Mouse (Mus musculus) left cerebral cortex, adult 18-20 months (tissue): ENCODE data around the gene Cnpy3. TPM values are rescaled to one million over a fixed set of nuclear protein-coding genes. Genes with fewer than 3 reads are reported as not detected.
"Not testable (repeated sequence)": the region's sequence is repeated elsewhere in the genome, so short reads cannot be mapped to it uniquely, and the experiment has no call there.

Source experiments
- DNase-seq, 2 experiments: peaks; one replicate each; pipeline ENCODE4 v3.0.0; 2021 to 2022; ENCODE audit warnings: low spot score in 2 of 2, mixed read lengths in 1 of 2
- long read RNA-seq, 2 experiments: library from polyadenylated mRNA; stranded (forward); transcript quantifications; one replicate each; pipeline ENCODE4 v2.0.0; 2021
- total RNA-seq, 2 experiments: library from RNA; stranded (reverse); gene quantifications; 2 replicates each; pipeline ENCODE4 v1.2.3; 2021

Cnpy3 gene
- total RNA-seq = 10 to 100 TPM; 65.2 to 67.9 TPM
- long read RNA-seq, experiment 1, transcript Cnpy3-201 (6 exons, 1,908 nt) = major isoform, 114 of 130 reads
- long read RNA-seq, experiment 1, partial matches to known transcripts = 5 of 130 reads
- long read RNA-seq, experiment 1, other reads (novel, unspliced or antisense) = 7 of 130 reads
- long read RNA-seq, experiment 2, transcript Cnpy3-201 (6 exons, 1,908 nt) = major isoform, 92 of 108 reads
- long read RNA-seq, experiment 2, partial matches to known transcripts = 0 of 108 reads
- long read RNA-seq, experiment 2, other reads (novel, unspliced or antisense) = 11 of 108 reads

DNA sequence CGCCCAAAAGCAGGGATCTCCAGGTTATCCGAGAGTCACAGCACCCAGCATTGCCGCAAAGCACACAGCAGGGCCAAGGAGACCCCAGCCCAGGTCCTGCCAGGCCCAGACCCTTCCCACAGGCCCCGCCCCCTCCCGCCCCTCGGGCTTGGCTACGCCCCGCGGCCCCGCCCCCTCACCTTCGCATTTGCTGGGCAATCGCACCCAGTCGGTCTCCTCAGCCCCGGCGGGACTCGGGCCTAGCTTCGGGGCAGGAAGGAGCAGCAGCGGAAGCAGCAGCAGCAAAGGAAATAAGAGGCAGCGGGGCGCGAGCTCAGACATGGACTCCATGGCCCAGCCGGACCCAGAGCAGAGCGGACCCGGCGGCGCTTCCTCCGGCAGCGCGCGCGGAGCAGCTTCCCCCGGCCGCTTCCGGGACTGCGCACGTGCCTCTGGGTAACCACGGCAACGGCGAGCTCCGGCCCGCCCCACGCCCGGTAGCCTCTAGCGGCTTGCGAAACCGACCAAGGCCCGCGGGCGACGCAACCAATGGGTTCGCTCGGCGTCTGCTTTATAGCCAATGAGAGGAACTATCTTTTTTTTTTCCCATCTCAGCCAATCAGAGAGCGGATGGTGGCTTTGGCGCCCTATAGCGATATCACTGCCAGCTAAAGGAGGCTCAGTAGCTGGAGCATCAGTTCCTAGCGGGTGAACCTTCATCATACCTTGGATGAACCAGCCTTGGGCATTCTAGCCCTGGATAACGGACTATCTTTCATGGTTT is at the start of gene Cnpy3:
Gene Cnpy3 (minus strand): TSS at position 421 of the 763 bp plus-strand sequence.
- DNase-seq = peak; percentile 95 to 97

DNA sequence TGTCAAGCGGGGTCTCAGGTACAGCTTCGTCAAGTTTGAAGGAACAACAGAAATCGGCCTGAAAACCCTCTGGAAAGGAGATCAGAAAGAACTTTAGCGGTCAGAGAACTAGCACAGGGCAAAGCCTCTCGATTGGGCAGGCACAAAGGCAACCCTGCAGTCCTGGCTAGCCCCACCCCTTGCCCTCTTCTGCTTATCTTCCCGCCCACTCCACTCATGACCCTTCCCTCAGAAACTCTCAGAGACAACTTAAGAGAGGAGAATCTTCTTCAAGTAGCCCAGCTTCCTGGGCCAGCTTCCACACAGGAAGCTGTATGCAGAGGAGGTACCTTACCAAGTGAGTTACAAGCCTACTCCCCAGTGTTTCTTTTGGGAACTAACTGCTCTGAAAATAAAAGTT is 49.7 kb upstream of the Cnpy3 start:
- no peak for DNase-seq

GRCm38 (mm10) chr17:46799680-46800079 is 47.7 kb upstream of the Cnpy3 start:
- no peak for DNase-seq

GRCm38 (mm10) chr17:46797386-46797785 is 45.4 kb upstream of the Cnpy3 start:
- DNase-seq = no peak

DNA sequence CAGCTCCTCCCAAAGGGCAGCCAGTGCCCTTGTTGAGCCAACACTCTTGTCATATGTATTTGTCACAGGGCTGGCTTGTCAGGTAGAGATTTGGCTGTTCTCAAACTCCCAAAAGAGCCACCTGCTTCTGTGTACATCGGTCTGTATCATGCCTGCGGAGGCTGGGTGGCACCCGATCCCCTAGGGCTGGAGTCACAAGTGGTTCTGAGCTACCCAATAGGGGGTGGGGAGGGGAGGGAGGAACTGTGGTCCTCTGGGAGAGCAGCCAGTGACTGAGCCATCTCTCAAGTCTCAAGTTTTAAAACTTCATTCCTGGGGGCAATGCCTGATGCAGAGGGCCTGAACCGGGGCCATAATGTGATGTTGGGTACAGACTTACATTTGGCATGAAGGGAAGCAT is 44.7 kb upstream of the Cnpy3 start:
- DNase-seq = no peak

DNA sequence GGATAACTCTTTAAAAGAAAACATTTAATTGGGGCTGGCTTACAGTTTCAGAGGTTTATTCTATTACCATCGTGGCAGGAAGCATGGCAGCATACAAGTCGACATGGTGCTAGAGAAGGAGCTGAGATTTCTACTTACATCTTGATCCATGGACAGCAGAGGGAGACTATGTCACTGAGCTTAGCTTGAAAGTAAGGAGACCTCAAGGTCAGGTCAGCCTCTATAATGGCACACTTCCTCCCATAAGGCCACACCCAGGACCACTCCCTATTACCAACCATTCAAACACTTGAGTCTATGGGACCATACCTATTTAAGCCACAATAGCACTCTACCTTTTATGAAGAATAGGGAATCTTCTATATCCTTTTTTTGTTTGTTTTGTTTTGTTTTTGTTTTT is 40.9 kb upstream of the Cnpy3 start:
- no peak for DNase-seq

- DNase-seq = not testable (repeated sequence)
These were observed 36.0 kb upstream of the Cnpy3 start for GRCm38 (mm10) chr17:46787974-46788373.

DNA sequence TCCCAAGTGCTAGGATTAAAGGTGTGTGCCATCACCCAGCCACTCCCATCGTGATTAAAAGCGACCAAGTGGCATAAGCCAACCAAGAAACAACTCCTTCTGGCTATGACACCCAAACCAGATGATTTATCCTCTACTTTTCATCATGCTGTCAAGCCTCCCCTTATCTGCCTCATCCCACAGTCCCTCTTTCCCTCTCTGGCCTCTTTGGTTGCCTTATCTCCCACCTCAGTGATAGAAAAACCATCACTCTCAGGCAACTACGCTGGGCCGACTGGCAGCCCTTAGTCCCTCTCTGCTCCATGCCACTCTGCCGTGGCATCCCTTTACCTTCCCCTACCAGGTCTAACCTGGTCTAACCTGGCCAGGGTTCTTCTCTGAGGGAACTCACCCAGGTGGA is 34.9 kb upstream of the Cnpy3 start:
- no peak for DNase-seq

DNA sequence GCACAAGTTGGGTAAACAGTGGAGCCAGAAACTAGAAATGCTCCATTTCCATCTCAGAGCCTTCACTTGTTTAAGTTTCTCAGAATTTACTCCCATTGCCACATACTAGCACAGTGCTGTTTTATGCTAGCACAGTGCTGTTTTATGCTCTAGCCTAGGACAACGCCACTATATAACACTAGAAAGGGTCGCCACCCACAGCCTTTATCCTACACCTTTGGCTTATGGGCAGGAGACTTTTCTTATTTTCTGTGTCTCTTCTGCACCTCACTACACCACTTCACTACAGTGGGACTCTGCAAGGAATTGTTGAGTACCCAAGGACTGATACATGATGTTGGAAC is 31.2 kb upstream of the Cnpy3 start:
- DNase-seq = no peak

GRCm38 (mm10) chr17:46782341-46783221 is 30.6 kb upstream of the Cnpy3 start, which contains the start of gene Rpl7l1:
Gene Rpl7l1 (minus strand): TSS chr17:46782672.
- DNase-seq = peak; percentile 88 to 92

DNA sequence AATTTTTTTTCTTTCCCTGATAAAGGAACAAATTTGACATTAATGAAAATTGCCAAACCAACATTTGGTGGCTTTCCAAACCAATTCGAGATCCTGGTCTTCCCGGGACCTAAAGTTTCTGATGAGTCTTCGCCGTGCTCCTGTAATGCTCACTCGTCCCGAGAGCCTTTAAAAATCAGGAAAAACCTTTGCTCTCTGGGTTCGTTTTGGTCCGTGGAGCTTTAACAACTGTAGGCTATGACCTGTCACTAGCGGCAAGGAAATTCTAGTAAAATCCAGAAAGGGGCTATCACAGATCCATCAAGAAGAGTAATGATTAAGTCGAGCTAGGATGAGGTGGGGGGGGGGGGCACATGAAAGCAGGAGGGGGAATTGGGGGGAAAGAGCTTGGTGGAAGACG is 29.9 kb upstream of the Cnpy3 start:
- DNase-seq = no peak

- DNase-seq = no peak
These were observed 24.1 kb upstream of the Cnpy3 start for GRCm38 (mm10) chr17:46776087-46776486.

DNA sequence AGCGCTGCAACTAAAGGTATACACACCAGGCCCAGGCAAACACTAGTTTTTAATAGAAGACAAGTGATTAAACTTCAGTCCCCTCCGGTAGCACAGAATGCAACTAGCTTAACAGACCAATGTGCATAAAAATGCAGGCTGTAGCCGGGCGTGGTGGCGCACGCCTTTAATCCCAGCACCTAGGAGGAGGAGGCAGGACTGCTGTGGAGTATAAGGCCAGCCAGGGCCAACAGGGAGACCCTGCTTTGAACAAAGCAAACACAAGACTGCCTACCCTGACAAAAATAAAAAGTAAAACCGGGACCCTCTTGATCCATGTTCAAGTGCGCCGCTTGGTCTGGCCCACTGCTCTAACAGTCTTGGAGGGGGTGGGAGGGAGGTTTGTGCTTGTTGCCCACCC is 23.1 kb upstream of the Cnpy3 start:
- no peak for DNase-seq

DNA sequence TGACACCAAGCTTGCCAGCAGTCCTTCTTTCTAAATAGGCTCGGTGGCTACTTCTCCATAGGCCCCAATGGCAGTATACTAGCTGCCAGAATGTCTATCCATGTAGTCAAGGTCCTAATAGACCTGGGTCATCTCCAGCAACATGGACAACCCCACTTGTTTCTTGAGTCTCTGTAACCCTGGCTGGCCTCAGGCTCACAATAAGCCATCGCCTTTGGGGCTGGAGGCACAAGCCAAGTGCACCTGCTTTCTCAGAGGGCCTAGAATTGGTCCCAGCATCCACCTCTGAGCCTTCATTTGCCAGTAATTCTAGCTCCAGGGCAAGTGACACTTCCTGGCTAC is 22.1 kb upstream of the Cnpy3 start:
- DNase-seq = no peak

- DNase-seq = no peak
These were observed 21.5 kb upstream of the Cnpy3 start for GRCm38 (mm10) chr17:46773278-46774130.

DNA sequence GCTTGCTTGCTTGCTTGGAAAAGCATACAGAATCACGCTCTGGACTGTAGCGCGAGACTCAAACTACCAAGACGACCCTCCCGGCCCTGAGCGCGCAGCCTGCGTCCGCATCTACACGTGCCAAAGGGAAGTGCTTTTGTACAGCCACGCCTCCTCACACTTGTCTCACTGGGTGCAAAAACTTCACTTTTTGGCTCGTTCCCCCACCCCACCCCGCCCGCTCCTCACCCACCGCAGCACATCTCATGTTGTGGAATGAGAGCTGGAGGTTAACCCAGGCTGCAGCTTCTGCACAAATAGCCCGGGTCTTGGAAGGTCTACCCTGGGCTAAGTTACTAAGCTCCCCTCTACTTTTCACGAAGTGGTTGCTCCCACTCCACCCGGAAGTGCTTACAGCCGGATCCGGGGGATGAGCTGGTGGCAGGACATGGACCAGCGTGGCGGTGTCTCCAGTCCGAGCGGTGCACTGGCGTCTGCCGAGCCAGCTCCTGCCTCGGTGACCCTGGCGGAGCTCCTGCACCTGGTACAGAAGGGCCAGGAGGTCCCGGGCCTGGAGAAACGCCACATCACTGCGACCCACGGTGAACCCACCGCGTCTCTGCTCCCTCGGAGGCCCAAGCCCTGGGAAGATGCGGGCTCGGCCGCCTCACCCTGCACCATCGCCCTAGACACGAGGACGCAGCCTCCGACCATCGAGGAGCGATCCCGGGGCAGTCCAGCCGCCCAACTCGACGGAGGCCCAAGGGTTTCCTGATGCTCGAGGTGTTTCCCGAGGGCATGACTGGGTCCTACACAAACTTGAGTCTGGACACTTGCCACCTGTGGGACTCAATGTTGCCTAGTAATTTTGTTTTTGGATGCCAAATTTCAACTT is 20.6 kb upstream of the Cnpy3 start, which contains the start of gene 2310039H08Rik:
Gene 2310039H08Rik (plus strand): TSS at position 232 of the 874 bp plus-strand sequence.
- peak; percentile 79 to 88 for DNase-seq

DNA sequence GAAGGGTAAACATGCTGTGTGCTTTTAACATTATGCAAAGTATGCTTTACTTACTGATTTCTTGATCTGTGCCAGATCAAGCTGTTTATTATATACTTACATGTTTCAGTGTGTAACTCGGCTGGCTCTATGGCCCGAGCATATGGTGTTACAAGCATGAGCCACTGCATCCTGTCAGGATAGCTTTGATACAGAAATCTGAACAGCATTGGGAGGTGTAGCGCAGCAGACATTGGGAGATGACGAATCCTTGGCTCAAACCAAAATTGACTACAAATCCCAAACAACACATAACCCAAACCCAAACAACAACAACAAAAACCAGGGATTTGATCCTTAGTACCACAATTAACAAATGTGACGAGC is 20.0 kb upstream of the Cnpy3 start:
- DNase-seq = no peak

GRCm38 (mm10) chr17:46771616-46772015 is 19.6 kb upstream of the Cnpy3 start:
- DNase-seq = no peak

GRCm38 (mm10) chr17:46771025-46771424 is 19.0 kb upstream of the Cnpy3 start:
- DNase-seq = no peak

- no peak for DNase-seq
These were observed 18.5 kb upstream of the Cnpy3 start for GRCm38 (mm10) chr17:46770546-46770945.
